Mouse (Mus musculus) hindbrain, embryonic 14.5 days (tissue): ENCODE data around the gene Bud23. TPM values are rescaled to one million over a fixed set of nuclear protein-coding genes. Genes with fewer than 3 reads are reported as not detected.

Source experiments
- ATAC-seq: fragments of 200-750 bp; cut with Nextera tagmentation; 2 replicates; pipeline ENCODE4 v1.8.0; 2017; ENCODE audit warnings: moderate number of reproducible peaks, mild to moderate bottlenecking, moderate TSS enrichment, moderate library complexity; ENCODE audit not compliant: low FRiP score
- DNase-seq: peaks from one replicate; pipeline ENCODE4 v3.0.0-alpha.2; 2015; ENCODE audit warnings: low spot score
- H3K27ac ChIP-seq: fragments of 300-500 bp; sonication (generic); 2 replicates; pipeline ENCODE4 v1.5.1; 2014; ENCODE audit warnings: mild to moderate bottlenecking, moderate library complexity
- H3K27me3 ChIP-seq: fragments of 300-500 bp; sonication (generic); 2 replicates; pipeline ENCODE4 v1.6.1; 2014; ENCODE audit warnings: mild to moderate bottlenecking, low read length, mixed read lengths; ENCODE audit not compliant: control insufficient read depth, insufficient read depth
- H3K36me3 ChIP-seq: fragments of 300-500 bp; sonication (generic); replicated peaks from 2 replicates; pipeline ENCODE4 v1.6.1; 2014; ENCODE audit not compliant: control insufficient read depth, insufficient read depth
- H3K4me1 ChIP-seq: fragments of 300-500 bp; sonication (generic); replicated peaks from 2 replicates; pipeline ENCODE4 v1.6.1; 2014; ENCODE audit warnings: antibody characterized with exemption, low read length, mixed read lengths; ENCODE audit not compliant: control insufficient read depth, insufficient read depth
- H3K4me2 ChIP-seq: fragments of 300-500 bp; sonication (generic); replicated peaks from 2 replicates; pipeline ENCODE4 v1.6.1; 2014; ENCODE audit warnings: mild to moderate bottlenecking, moderate library complexity
- H3K4me3 ChIP-seq: fragments of 300-500 bp; sonication (generic); replicated peaks from 2 replicates; pipeline ENCODE4 v1.5.1; 2014; ENCODE audit warnings: mild to moderate bottlenecking, low read length
- H3K9ac ChIP-seq: fragments of 300-500 bp; sonication (generic); 2 replicates; pipeline ENCODE4 v1.6.1; 2014
- H3K9me3 ChIP-seq: fragments of 300-500 bp; sonication (generic); 2 replicates; pipeline ENCODE4 v1.6.1; 2016; ENCODE audit warnings: low read length; ENCODE audit not compliant: control insufficient read depth
- WGBS: fragments of 180-500 bp; shearing (Covaris S2); extraction: QIAGEN DNeasy Blood & Tissue Kit; methylation state at CpG from one replicate; pipeline ENCODE4 v1.1.7; 2014; 5-methylcytosine and 5-hydroxymethylcytosine counted together
- polyA plus RNA-seq: library from polyadenylated mRNA; unstranded; fragments of >200 nt; fragmentation: Nextera tagmentation; extraction: Ambion mirVana; gene quantifications from 2 replicates; pipeline ENCODE4 v1.2.1, GENCODE M21; 2014

Bud23 gene
- polyA plus RNA-seq, 1 experiment from 2014 or later, result 63.3 TPM

DNA sequence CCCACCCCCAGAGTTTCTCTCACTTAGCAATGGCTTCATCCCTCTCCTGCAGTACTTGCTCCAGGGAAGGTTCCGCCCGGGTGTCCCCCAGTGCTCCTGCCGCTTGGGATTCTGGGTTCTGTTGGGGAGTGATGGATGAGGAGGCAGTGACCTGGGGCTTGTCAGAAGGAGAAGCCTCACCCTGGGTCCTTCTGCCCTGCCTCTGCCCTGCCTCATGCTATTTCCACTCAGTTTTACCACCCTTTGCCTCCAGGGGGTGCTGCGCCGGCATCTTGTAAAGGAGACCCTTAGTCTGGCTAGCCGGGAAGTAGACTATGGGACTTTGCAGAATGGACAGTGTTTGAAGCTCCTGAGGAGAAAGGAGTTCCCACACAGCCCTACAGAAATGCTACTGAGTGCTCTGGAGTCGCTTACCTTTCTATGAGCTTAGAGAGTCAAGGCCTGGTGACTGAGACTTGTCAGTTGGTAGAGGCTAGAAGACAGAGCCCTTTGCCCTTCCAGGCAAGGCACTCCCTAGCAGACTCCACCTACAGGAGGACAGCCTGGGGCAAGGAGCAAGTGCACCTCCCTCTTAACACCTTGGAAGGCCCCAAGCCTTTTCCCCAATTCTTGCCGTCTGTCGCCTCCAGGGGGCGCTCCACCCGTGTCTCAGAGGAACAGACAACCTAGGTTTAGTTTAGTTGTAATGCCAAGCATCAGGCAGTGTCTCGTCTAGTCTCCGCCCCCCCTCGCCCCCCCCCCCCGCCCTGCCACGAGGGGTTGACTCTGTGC lies 51.9 kb downstream of the Bud23 start:
- peaks cover 27% of the 10 kb centered on the region for H3K4me1 ChIP-seq
- H3K9ac ChIP-seq, result no peak overlapping the region; the same call in 1 of the 2 replicates
- WGBS, result 5% methylated on average over 16 of the region's 16 CpGs
- no peak overlapping the region for H3K27ac ChIP-seq
- DNase-seq (peak; percentile 68), ATAC-seq (no peak)
- no peaks in the 10 kb centered on the region for H3K36me3 ChIP-seq
- H3K4me2 ChIP-seq, result peak overlapping the region; percentile 25
- no peaks in the 10 kb centered on the region for H3K9me3 ChIP-seq
- no peak overlapping the region for H3K4me3 ChIP-seq
- no peaks in the 10 kb centered on the region for H3K27me3 ChIP-seq

DNA sequence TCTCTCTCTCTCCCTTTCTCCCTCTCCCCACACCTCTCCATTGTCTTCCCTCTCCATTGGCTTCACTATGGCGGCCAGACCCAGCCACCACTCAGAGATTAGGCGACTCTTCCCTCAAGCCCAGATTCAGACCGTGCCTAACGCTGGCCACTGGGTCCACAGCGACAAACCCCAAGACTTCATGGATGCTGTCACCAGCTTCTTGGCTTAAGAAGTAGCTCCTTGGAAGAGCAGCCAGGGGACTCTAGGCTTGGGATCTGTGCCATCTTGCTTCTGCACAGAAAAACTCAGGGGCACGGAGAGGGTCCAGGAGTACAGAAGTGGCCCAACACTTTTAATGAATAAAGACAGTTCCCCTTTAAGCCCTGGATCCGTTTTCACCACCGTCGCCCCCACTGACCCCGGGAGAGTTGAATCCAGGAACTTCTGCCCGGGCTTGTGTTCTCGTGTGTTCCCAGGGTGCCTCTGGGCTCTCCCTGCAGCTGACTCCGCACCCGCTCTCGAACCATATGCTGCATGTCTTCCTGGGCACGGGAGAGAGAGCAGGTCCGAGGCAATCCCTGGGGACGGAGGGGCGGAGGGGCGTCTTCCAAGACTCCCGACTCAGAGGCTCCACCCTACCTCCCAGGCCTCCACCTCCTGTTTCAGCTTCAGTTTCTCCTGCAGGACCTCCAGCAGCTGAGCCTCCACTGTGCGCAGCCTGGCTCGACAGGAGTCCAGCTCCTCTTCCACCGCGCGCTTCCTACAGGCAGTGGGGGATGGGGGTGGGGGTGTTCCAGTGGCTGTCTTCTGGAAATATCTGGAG lies 52.7 kb downstream of the Bud23 start:
- Histone ChIP-seq H3K4me2 (peak overlapping the region; percentile 25), H3K27me3 (no peaks in the 10 kb centered on the region), H3K4me3 (peak overlapping the region; percentile 6; the same call in 1 of the 2 replicates), H3K9me3 (no peaks in the 10 kb centered on the region), H3K36me3 (no peaks in the 10 kb centered on the region), H3K4me1 (peaks cover 28% of the 10 kb centered on the region), H3K27ac (no peak overlapping the region), H3K9ac (peak overlapping the region; percentile 14; the same call in 1 of the 2 replicates)
- 20% methylated on average over 26 of the region's 26 CpGs for WGBS
- no peak for ATAC-seq
- no peak for DNase-seq

GRCm38 (mm10) chr5:135010841-135011743 lies 53.7 kb downstream of the Bud23 start:
- Histone ChIP-seq H3K9me3 (no peaks in the 10 kb centered on the region), H3K36me3 (no peaks in the 10 kb centered on the region), H3K4me3 (no peak overlapping the region), H3K27ac (no peak overlapping the region), H3K4me2 (peak overlapping the region; percentile 95), H3K4me1 (peaks cover 28% of the 10 kb centered on the region), H3K9ac (no peak overlapping the region; the same call in 1 of the 2 replicates), H3K27me3 (no peaks in the 10 kb centered on the region)
- 83% methylated on average over 25 of the region's 25 CpGs for WGBS
- ATAC-seq (no peak), DNase-seq (no peak)

- Histone ChIP-seq H3K4me1 (peaks cover 28% of the 10 kb centered on the region), H3K9ac (peak overlapping the region; percentile 87), H3K9me3 (no peaks in the 10 kb centered on the region), H3K4me3 (peak overlapping the region; percentile 57), H3K36me3 (no peaks in the 10 kb centered on the region), H3K27me3 (no peaks in the 10 kb centered on the region), H3K4me2 (peak overlapping the region; percentile 95), H3K27ac (peak overlapping the region; percentile 96)
- DNase-seq (no peak), ATAC-seq (no peak)
- 54% methylated on average over 7 of the region's 7 CpGs for WGBS
Observed at GRCm38 (mm10) chr5:135010320-135010709, 54.4 kb downstream of the Bud23 start.

GRCm38 (mm10) chr5:135009590-135010319 lies 55.0 kb downstream of the Bud23 start:
- H3K9me3 ChIP-seq, result no peaks in the 10 kb centered on the region
- no peaks in the 10 kb centered on the region for H3K36me3 ChIP-seq
- WGBS, result under 1% methylated on average over 35 of the region's 37 CpGs
- H3K9ac ChIP-seq, result peak overlapping the region; percentile 87
- peaks cover 28% of the 10 kb centered on the region for H3K4me1 ChIP-seq
- H3K4me3 ChIP-seq, result peak overlapping the region; percentile 57
- no peaks in the 10 kb centered on the region for H3K27me3 ChIP-seq
- peak overlapping the region; percentile 96 for H3K27ac ChIP-seq
- H3K4me2 ChIP-seq, result peak overlapping the region; percentile 95
- ATAC-seq (peak; percentile 84), DNase-seq (peak; percentile 77)

- Histone ChIP-seq H3K27ac (peak within 1 kb of the TSS; percentile 96), H3K9me3 (no peaks in the 10 kb centered on the region), H3K9ac (peak within 1 kb of the TSS; percentile 87), H3K27me3 (no peaks in the 10 kb centered on the region), H3K36me3 (no peaks in the 10 kb centered on the region), H3K4me1 (peaks cover 28% of the 10 kb centered on the region), H3K4me2 (peak within 1 kb of the TSS; percentile 95), H3K4me3 (peak within 1 kb of the TSS; percentile 57)
- peak; percentile 99 for DNase-seq
- WGBS, result under 1% methylated on average over 52 of the region's 52 CpGs
- ATAC-seq, result peak; percentile 90
Observed at GRCm38 (mm10) chr5:135008671-135009589, 55.8 kb downstream of the Bud23 start, which contains the start of gene Abhd11. TSS of gene Abhd11 (plus strand) at chr5:135009152.

GRCm38 (mm10) chr5:135007802-135008571 lies 56.8 kb downstream of the Bud23 start:
- Histone ChIP-seq H3K4me1 (peaks cover 28% of the 10 kb centered on the region), H3K4me3 (peak overlapping the region; percentile 57), H3K36me3 (no peaks in the 10 kb centered on the region), H3K4me2 (peak overlapping the region; percentile 95), H3K27ac (peak overlapping the region; percentile 96), H3K9ac (peak overlapping the region; percentile 87), H3K9me3 (no peaks in the 10 kb centered on the region), H3K27me3 (no peaks in the 10 kb centered on the region)
- WGBS, result 36% methylated on average over 16 of the region's 16 CpGs
- DNase-seq, result peak; percentile 47
- no peak for ATAC-seq
